Mouse (Mus musculus) intestine, embryonic 15.5 days (tissue): ENCODE data around the gene Zfp637. TPM values are rescaled to one million over a fixed set of nuclear protein-coding genes. Genes with fewer than 3 reads are reported as not detected.

Experiments
- ATAC-seq: fragments of 200-750 bp; cut with Nextera tagmentation; 2 replicates; pipeline ENCODE4 v1.8.0; 2017; ENCODE audit warnings: moderate TSS enrichment, moderate library complexity
- H3K27ac ChIP-seq: fragments of 300-500 bp; sonication (generic); 2 replicates; pipeline ENCODE4 v1.5.1; 2015; ENCODE audit warnings: mild to moderate bottlenecking, inconsistent platforms
- H3K27me3 ChIP-seq: fragments of 300-500 bp; sonication (generic); replicated peaks from 2 replicates; pipeline ENCODE4 v1.6.1; 2015; ENCODE audit warnings: inconsistent platforms
- H3K36me3 ChIP-seq: fragments of 300-500 bp; sonication (generic); 2 replicates; pipeline ENCODE4 v1.6.1; 2015; ENCODE audit warnings: inconsistent platforms
- H3K4me1 ChIP-seq: fragments of 300-500 bp; sonication (generic); replicated peaks from 2 replicates; pipeline ENCODE4 v1.6.1; 2015; ENCODE audit warnings: inconsistent platforms
- H3K4me2 ChIP-seq: fragments of 300-500 bp; sonication (generic); replicated peaks from 2 replicates; pipeline ENCODE4 v1.6.1; 2015; ENCODE audit warnings: mild to moderate bottlenecking, inconsistent platforms
- H3K4me3 ChIP-seq: fragments of 300-500 bp; sonication (generic); replicated peaks from 2 replicates; pipeline ENCODE4 v1.5.1; 2015; ENCODE audit warnings: inconsistent platforms
- H3K9ac ChIP-seq: fragments of 300-500 bp; sonication (generic); 2 replicates; pipeline ENCODE4 v1.6.1; 2015; ENCODE audit warnings: inconsistent platforms
- H3K9me3 ChIP-seq: fragments of 300-500 bp; sonication (generic); 2 replicates; pipeline ENCODE4 v1.6.1; 2016; ENCODE audit warnings: inconsistent platforms
- WGBS: fragments of 180-500 bp; shearing (Covaris S2); methylation state at CpG from one replicate; pipeline ENCODE4 v1.1.7; 2015; 5-methylcytosine and 5-hydroxymethylcytosine counted together
- polyA plus RNA-seq: library from polyadenylated mRNA; unstranded; fragments of >200 nt; fragmentation: Nextera tagmentation; extraction: Ambion mirVana; gene quantifications from 2 replicates; pipeline ENCODE4 v1.2.1, GENCODE M21; 2015

Zfp637 gene
- polyA plus RNA-seq, 1 experiment from 2014 or later = 84.7 TPM

DNA sequence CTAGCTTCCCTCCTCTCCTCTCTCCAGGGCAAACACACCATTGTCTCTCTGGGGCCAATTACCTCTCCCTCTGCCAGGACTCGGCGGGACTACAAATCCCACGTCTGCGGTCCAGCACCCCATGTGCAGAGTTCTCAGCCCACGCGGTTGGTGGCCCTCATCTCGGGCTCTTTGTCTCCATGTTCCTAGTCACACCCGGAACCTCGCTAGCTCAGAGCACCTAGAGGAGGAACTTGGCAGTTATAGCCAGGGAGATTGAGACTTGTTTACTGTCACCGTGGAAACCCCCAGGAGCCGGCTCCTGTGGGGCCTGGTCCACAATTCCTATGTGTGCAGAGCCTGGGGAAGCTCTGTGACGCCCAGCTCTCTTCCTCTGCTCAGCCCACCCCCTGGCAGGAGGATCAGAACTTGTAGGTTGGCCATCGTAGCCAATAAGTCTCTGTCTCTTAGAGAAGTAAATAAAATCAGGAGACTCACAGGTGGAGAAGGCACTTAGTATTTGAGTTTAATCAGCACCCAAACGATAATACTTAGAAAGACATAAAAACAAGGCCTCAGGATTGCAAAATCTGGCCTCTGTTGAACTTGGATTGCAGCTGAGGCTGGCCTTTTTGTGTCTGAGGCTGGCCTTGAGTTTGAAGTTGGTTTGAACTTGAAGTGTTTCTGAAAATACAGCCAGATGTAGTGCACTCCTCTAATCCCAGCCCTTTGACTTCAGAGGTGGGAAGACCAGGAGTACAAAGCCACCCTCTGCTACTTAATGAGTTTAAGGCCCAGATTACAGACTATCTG is 50.6 kb downstream of the Zfp637 start:
- peak overlapping the region; percentile 41 for H3K4me2 ChIP-seq
- ATAC-seq = peak; percentile 70
- H3K9me3 ChIP-seq = no peaks in the 10 kb centered on the region
- no peak overlapping the region for H3K9ac ChIP-seq
- 49% methylated on average over 14 of the region's 14 CpGs for WGBS
- H3K4me1 ChIP-seq = no peaks in the 10 kb centered on the region; the same call in 1 of the 2 replicates
- H3K27me3 ChIP-seq = no peaks in the 10 kb centered on the region
- no peaks in the 10 kb centered on the region for H3K36me3 ChIP-seq
- no peak overlapping the region for H3K4me3 ChIP-seq
- 0 out of 2 replicates have a peak overlapping the region, but pooled peaks have one; percentile 13 for H3K27ac ChIP-seq

DNA sequence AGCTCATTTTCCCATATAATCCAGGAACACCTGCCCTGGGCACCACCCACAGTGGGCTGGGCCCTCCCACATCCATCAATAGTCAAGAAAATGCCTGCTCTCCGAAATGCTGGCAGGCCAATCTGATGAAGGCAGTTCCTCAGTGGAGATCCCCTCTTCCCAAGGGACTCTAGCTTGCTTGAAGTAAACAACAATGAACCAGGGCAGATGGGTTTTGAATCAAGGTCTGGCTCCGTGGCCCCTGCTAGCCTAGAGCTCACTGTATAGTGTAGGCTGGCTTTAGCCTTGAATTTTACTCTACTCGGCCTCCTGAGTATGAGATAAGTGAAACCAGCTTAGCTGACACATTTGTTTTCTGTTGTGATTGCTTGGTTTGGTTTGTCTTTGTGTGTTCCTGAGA is 51.4 kb downstream of the Zfp637 start:
- Histone ChIP-seq H3K4me1 (no peaks in the 10 kb centered on the region; the same call in 1 of the 2 replicates), H3K4me2 (no peak overlapping the region), H3K9ac (no peak overlapping the region), H3K36me3 (no peaks in the 10 kb centered on the region), H3K4me3 (no peak overlapping the region), H3K27me3 (no peaks in the 10 kb centered on the region), H3K9me3 (no peaks in the 10 kb centered on the region), H3K27ac (no peak overlapping the region)
- ATAC-seq = no peak
- 70% methylated on average over 3 of the region's 3 CpGs for WGBS

DNA sequence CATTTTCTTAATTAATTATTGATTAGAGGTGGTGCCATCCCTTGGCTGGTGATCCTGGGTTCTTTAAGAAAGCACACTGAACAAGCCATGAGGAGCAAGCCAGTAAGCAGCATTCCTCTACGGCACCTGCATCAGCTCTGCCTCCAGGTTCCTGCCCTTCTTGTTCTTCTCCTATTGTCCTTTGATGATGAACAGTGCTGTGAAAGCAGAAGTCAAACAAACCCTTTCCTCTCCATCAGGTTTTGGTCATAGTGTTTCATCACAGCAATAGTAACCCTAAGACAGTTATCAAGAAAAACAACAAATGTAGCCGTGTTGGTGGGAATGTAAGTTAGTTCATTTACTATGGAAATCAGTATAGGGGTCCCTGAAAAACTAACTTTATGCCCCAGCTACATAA is 52.5 kb downstream of the Zfp637 start:
- Histone ChIP-seq H3K36me3 (no peaks in the 10 kb centered on the region), H3K9me3 (no peaks in the 10 kb centered on the region), H3K27me3 (no peaks in the 10 kb centered on the region), H3K4me1 (no peaks in the 10 kb centered on the region; the same call in 1 of the 2 replicates), H3K4me3 (no peak overlapping the region), H3K4me2 (no peak overlapping the region), H3K27ac (no peak overlapping the region), H3K9ac (no peak overlapping the region)
- ATAC-seq = no peak
- 89% methylated on average over 2 of the region's 2 CpGs for WGBS

Other genes starting within 250 kb of the Zfp637 start
- 4.5 and 5.1 TPM in 2 replicates for gene Zfp239, start 20.9 kb downstream of the Zfp637 start, polyA plus RNA-seq
- 791 and 835 TPM in 2 replicates for gene Hnrnpf, start 59.1 kb downstream of the Zfp637 start, polyA plus RNA-seq
- 1.8 and 3.2 TPM in 2 replicates for gene Fxyd4, start 96.5 kb downstream of the Zfp637 start, polyA plus RNA-seq
- gene Rasgef1a, start 170.3 kb downstream of the Zfp637 start, polyA plus RNA-seq = 0.13 and 0.33 TPM in 2 replicates